Mouse (Mus musculus) testis, adult 2 months (tissue): ENCODE measurements around the gene Lrrd1. TPM values are rescaled to one million over a fixed set of nuclear protein-coding genes. Genes with fewer than 3 reads are reported as not detected.
"Not testable (repeated sequence)": the region's sequence is repeated elsewhere in the genome, so short reads cannot be mapped to it uniquely, and the experiment has no call there.

Experiments
- H3K27ac ChIP-seq: fragments of 200-500 bp; 2 replicates; pipeline ENCODE4 v1.5.1; 2012; ENCODE audit warnings: low read depth, low read length; ENCODE audit not compliant: control insufficient read depth, insufficient read depth
- H3K27me3 ChIP-seq: fragments of 200-500 bp; 2 replicates; pipeline ENCODE4 v1.6.1; 2012; ENCODE audit warnings: mild to moderate bottlenecking, low read length, moderate library complexity; ENCODE audit not compliant: control insufficient read depth, insufficient read depth
- H3K36me3 ChIP-seq: fragments of 200-500 bp; 2 replicates; pipeline ENCODE4 v1.6.1; 2012; ENCODE audit warnings: mild to moderate bottlenecking, low read length; ENCODE audit not compliant: control insufficient read depth, insufficient read depth
- H3K4me1 ChIP-seq: fragments of 200-500 bp; 2 replicates; pipeline ENCODE4 v1.6.1; 2012; ENCODE audit warnings: low read length; ENCODE audit not compliant: control insufficient read depth, insufficient read depth
- H3K4me3 ChIP-seq: fragments of 200-500 bp; 2 replicates; pipeline ENCODE4 v1.5.1; 2012; ENCODE audit warnings: low read depth, mild to moderate bottlenecking, low read length, moderate library complexity, mixed read lengths; ENCODE audit not compliant: control insufficient read depth
- CTCF ChIP-seq: fragments of 200-500 bp; IDR thresholded peaks from 2 replicates; pipeline ENCODE4 v1.5.1; 2012; ENCODE audit warnings: low read depth, mild to moderate bottlenecking, inconsistent platforms, low read length, moderate library complexity; ENCODE audit not compliant: control insufficient read depth, insufficient read depth, insufficient replicate concordance
- POLR2A ChIP-seq: fragments of 200-500 bp; IDR thresholded peaks from 2 replicates; pipeline ENCODE4 v1.6.1; 2012; ENCODE audit warnings: low read depth, mild to moderate bottlenecking, inconsistent platforms, low read length, moderate library complexity; ENCODE audit not compliant: control insufficient read depth
- polyA plus RNA-seq: library from polyadenylated mRNA; depleted of rRNA; stranded (reverse); fragments of >200 nt; gene quantifications from 2 replicates; pipeline ENCODE4 v1.2.3, GENCODE M21; 2012; rRNA removed

The Lrrd1 gene
- polyA plus RNA-seq, 1 experiment = 5.4 TPM

- no peak for TF ChIP-seq POLR2A
- Histone ChIP-seq H3K36me3 (no peaks in the 10 kb centered on the region), H3K27ac (no peak overlapping the region), H3K4me1 (no peaks in the 10 kb centered on the region), H3K4me3 (no peak overlapping the region), H3K27me3 (no peaks in the 10 kb centered on the region)
These were observed 44.2 kb downstream of the Lrrd1 start for GRCm38 (mm10) chr5:3889201-3889600.

GRCm38 (mm10) chr5:3893459-3894293 lies 48.7 kb downstream of the Lrrd1 start, which contains the start of gene Mterf1a:
Mterf1a (minus strand) TSS chr5:3893933.
- not testable (repeated sequence) for H3K4me1 ChIP-seq, H3K36me3 ChIP-seq, H3K27ac ChIP-seq, H3K27me3 ChIP-seq
- peak within 1 kb of the TSS; percentile 63 for H3K4me3 ChIP-seq

- not testable (repeated sequence) for H3K4me3 ChIP-seq, H3K36me3 ChIP-seq, H3K27me3 ChIP-seq, H3K4me1 ChIP-seq, H3K27ac ChIP-seq
These were observed 49.3 kb downstream of the Lrrd1 start for GRCm38 (mm10) chr5:3894294-3894619.

GRCm38 (mm10) chr5:3905471-3905870 lies 60.5 kb downstream of the Lrrd1 start:
- H3K36me3 ChIP-seq = no peaks in the 10 kb centered on the region
- H3K4me3 ChIP-seq = no peak overlapping the region
- no peaks in the 10 kb centered on the region for H3K4me1 ChIP-seq
- H3K27me3 ChIP-seq = no peaks in the 10 kb centered on the region
- H3K27ac ChIP-seq = no peak overlapping the region
- TF ChIP-seq POLR2A = no peak
- TF ChIP-seq CTCF = no peak

Other genes starting within 250 kb of the Lrrd1 start
- 2.5 and 3.8 TPM in 2 replicates for gene Pex1, start 249.1 kb upstream of the Lrrd1 start, polyA plus RNA-seq
- gene Rbm48, start 248.6 kb upstream of the Lrrd1 start, polyA plus RNA-seq = 6.4 and 10.9 TPM in 2 replicates
- gene Tmbim7, start 194.0 kb upstream of the Lrrd1 start, polyA plus RNA-seq = 186 and 244 TPM in 2 replicates
- gene Gatad1, start 188.0 kb upstream of the Lrrd1 start, polyA plus RNA-seq = 120 and 121 TPM in 2 replicates
- 7.7 and 9.0 TPM in 2 replicates for gene Ankib1, start 42.2 kb upstream of the Lrrd1 start, polyA plus RNA-seq
- gene Krit1, start 42.0 kb upstream of the Lrrd1 start, polyA plus RNA-seq = 10.0 and 11.9 TPM in 2 replicates
- gene Mterf1a, start 48.8 kb downstream of the Lrrd1 start, polyA plus RNA-seq = 1.5 and 1.7 TPM in 2 replicates
- gene Akap9, start 82.9 kb downstream of the Lrrd1 start, polyA plus RNA-seq = 9.5 and 11.5 TPM in 2 replicates